Mouse (Mus musculus) brain, adult 10 weeks (tissue): ENCODE data around the gene Zbtb7a. TPM values are rescaled to one million over a fixed set of nuclear protein-coding genes. Genes with fewer than 3 reads are reported as not detected.

Experiments
- polyA plus RNA-seq: library from polyadenylated mRNA; stranded (reverse); fragments of 350-450 nt; fragmentation: Illumina TruSeq; extraction: RNeasy Lipid Tissue Mini Kit (QIAGEN cat#74804); gene quantifications from one replicate; pipeline ENCODE4 v1.2.3, GENCODE M21; 2015; ENCODE audit warnings: low read depth, low replicate concordance

The Zbtb7a gene
- 45.3 TPM for polyA plus RNA-seq

GRCm38 (mm10) chr10:81134966-81135681, at the start of gene Zbtb7a:
TSS of gene Zbtb7a (plus strand) at chr10:81135220.

DNA sequence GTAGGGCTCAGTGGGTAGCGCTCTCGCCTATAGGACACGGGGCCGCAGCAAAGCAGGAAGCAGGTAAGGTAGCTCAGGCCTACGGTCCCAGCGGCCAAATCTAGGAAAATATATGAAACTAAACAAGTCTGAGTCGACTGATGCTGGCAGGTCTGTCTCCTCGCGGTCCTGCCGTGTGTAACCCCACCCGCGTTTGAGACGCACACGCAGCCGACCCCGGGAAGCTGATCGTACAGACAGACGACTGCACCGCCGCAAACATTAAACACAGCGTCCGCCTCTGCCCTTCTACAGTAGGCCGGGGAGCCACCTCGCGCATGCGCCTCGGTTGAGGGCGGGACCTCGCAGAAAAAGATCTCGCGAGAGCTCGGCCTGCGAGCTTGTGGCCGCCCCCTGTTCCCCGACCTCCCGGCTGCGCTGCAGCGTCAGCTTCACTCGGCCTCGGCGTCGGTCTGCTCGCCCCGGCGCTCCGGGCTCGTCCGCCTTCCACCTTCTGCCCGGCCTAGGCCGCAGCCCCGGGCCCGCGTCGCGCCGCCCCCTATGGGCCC, 29.4 kb upstream of the Zbtb7a start, which contains the start of gene Map2k2:
Map2k2 (plus strand) TSS at position 351 of the 548 bp plus-strand sequence.

GRCm38 (mm10) chr10:81167200-81168086, 32.4 kb downstream of the Zbtb7a start, which contains the start of gene Pias4:
TSS of gene Pias4 (minus strand) at chr10:81167923.

DNA sequence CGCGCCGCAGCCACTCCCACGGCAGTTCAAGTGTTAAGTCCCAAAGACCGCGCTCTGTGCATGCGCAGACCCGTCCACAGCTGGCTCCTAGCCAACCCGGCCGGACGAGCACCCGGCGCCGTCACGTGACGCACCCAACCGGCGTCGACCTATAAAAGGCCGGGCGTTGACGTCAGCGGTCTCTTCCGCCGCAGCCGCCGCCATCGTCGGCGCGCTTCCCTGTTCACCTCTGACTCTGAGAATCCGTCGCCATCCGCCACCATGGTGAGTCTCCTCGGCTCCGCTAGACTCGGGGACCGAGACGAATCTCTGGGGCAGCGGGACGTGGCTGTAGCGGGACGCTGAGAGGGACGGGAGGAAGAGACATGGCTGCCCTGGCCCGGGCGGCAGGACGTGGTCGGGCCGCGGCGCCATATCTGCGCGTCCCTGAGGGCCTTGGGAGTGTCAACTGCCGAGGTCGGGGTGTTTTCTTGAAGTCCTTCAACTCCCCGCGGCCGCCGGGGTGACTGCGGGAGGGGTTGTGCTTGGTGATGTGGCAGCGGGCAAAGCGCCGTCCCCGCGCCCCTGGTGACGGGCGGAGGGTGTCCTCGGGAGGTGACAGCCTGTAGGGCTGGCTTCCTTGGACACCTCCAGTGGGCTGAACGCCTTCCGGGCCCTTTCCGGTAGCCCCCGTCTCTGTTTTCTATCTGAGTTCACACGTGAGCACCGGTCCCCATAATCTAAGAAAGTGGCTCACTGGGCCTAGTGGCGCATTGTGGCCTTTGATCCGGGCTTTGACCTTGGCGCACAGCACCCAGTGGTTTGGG, 41.6 kb downstream of the Zbtb7a start, which contains the start of gene Eef2:
Eef2 (plus strand) TSS at position 166 of the 806 bp plus-strand sequence.

GRCm38 (mm10) chr10:81182336-81183333, 47.6 kb downstream of the Zbtb7a start, which contains the start of gene Dapk3:
TSS of gene Dapk3 (plus strand) at chr10:81183005.

GRCm38 (mm10) chr10:81183805-81184204, 48.8 kb downstream of the Zbtb7a start, which contains the start of gene 4930442H23Rik:
TSS of gene 4930442H23Rik (minus strand) at chr10:81183849.

GRCm38 (mm10) chr10:81201807-81202758, 67.1 kb downstream of the Zbtb7a start, which contains the start of gene Nmrk2:
TSS of gene Nmrk2 (minus strand) at chr10:81202051.

Other genes with a start within 250 kb of the Zbtb7a start
- gene Timm13, start 234.3 kb upstream of the Zbtb7a start, polyA plus RNA-seq, result 182 TPM
- 15.5 TPM for gene Lmnb2, start 217.0 kb upstream of the Zbtb7a start, polyA plus RNA-seq
- 15.9 TPM for gene Gadd45b, start 205.1 kb upstream of the Zbtb7a start, polyA plus RNA-seq
- 167 TPM for gene Gng7, start 120.3 kb upstream of the Zbtb7a start, polyA plus RNA-seq
- gene Diras1, start 109.6 kb upstream of the Zbtb7a start, polyA plus RNA-seq, result 90.3 TPM
- gene Slc39a3, start 97.8 kb upstream of the Zbtb7a start, polyA plus RNA-seq, result 48.1 TPM
- gene Sgta, start 75.0 kb upstream of the Zbtb7a start, polyA plus RNA-seq, result 171 TPM
- gene Thop1, start 65.2 kb upstream of the Zbtb7a start, polyA plus RNA-seq, result 39.4 TPM
- 0.51 TPM for gene Creb3l3, start 36.3 kb upstream of the Zbtb7a start, polyA plus RNA-seq
- 96.3 TPM for gene Map2k2, start 29.3 kb upstream of the Zbtb7a start, polyA plus RNA-seq
- gene Pias4, start 32.7 kb downstream of the Zbtb7a start, polyA plus RNA-seq, result 17.8 TPM
- 804 TPM for gene Eef2, start 41.4 kb downstream of the Zbtb7a start, polyA plus RNA-seq
- gene Dapk3, start 47.8 kb downstream of the Zbtb7a start, polyA plus RNA-seq, result 65.2 TPM
- gene 4930442H23Rik, start 48.6 kb downstream of the Zbtb7a start, polyA plus RNA-seq, result not detected
- not detected for gene Nmrk2, start 66.8 kb downstream of the Zbtb7a start, polyA plus RNA-seq
- gene Atcay, start 95.6 kb downstream of the Zbtb7a start, polyA plus RNA-seq, result 148 TPM
- gene Zfr2, start 97.9 kb downstream of the Zbtb7a start, polyA plus RNA-seq, result 39.4 TPM
- gene Matk, start 117.7 kb downstream of the Zbtb7a start, polyA plus RNA-seq, result 194 TPM
- 82.8 TPM for gene Mrpl54, start 131.7 kb downstream of the Zbtb7a start, polyA plus RNA-seq
- 30.7 TPM for gene Apba3, start 131.7 kb downstream of the Zbtb7a start, polyA plus RNA-seq
- 0.57 TPM for gene Tjp3, start 156.4 kb downstream of the Zbtb7a start, polyA plus RNA-seq
- 246 TPM for gene Pip5k1c, start 157.7 kb downstream of the Zbtb7a start, polyA plus RNA-seq
- gene Cactin, start 185.9 kb downstream of the Zbtb7a start, polyA plus RNA-seq, result 18.8 TPM
- gene Tbxa2r, start 193.5 kb downstream of the Zbtb7a start, polyA plus RNA-seq, result 0.85 TPM
- gene Gipc3, start 208.0 kb downstream of the Zbtb7a start, polyA plus RNA-seq, result 1.2 TPM
- 24.4 TPM for gene Hmg20b, start 215.3 kb downstream of the Zbtb7a start, polyA plus RNA-seq
- 19.9 TPM for gene Mfsd12, start 222.3 kb downstream of the Zbtb7a start, polyA plus RNA-seq
- not detected for gene 4930404N11Rik, start 230.6 kb downstream of the Zbtb7a start, polyA plus RNA-seq
- gene Fzr1, start 243.3 kb downstream of the Zbtb7a start, polyA plus RNA-seq, result 48.4 TPM
- gene Dohh, start 249.2 kb downstream of the Zbtb7a start, polyA plus RNA-seq, result 94.1 TPM
- 5.0 TPM for gene Gm48551, start 249.2 kb downstream of the Zbtb7a start, polyA plus RNA-seq